Mouse (Mus musculus) heart, embryonic 13.5 days (tissue): ENCODE data around the gene 2010111I01Rik. TPM values are rescaled to one million over a fixed set of nuclear protein-coding genes. Genes with fewer than 3 reads are reported as not detected.

Experiments used
- ATAC-seq: fragments of 200-750 bp; cut with Nextera tagmentation; 2 replicates; pipeline ENCODE4 v1.8.0; 2017; ENCODE audit warnings: moderate TSS enrichment; ENCODE audit not compliant: insufficient number of reproducible peaks, low FRiP score, low TSS enrichment; ENCODE audit errors: extremely low read depth
- H3K27ac ChIP-seq: fragments of 300-500 bp; sonication (generic); replicated peaks from 2 replicates; pipeline ENCODE4 v1.5.1; 2015; ENCODE audit warnings: moderate library complexity, mild to moderate bottlenecking, inconsistent platforms
- H3K27me3 ChIP-seq: fragments of 300-500 bp; sonication (generic); replicated peaks from 2 replicates; pipeline ENCODE4 v1.6.1; 2015; ENCODE audit warnings: mild to moderate bottlenecking, inconsistent platforms
- H3K36me3 ChIP-seq: fragments of 300-500 bp; sonication (generic); 2 replicates; pipeline ENCODE4 v1.6.1; 2015; ENCODE audit warnings: mild to moderate bottlenecking, inconsistent platforms
- H3K4me1 ChIP-seq: fragments of 300-500 bp; sonication (generic); 2 replicates; pipeline ENCODE4 v1.6.1; 2015; ENCODE audit warnings: inconsistent platforms
- H3K4me2 ChIP-seq: fragments of 300-500 bp; sonication (generic); 2 replicates; pipeline ENCODE4 v1.6.1; 2015; ENCODE audit warnings: inconsistent platforms, mild to moderate bottlenecking, moderate library complexity
- H3K4me3 ChIP-seq: fragments of 300-500 bp; sonication (generic); 2 replicates; pipeline ENCODE4 v1.5.1; 2015; ENCODE audit warnings: moderate library complexity, mild to moderate bottlenecking, inconsistent platforms
- H3K9ac ChIP-seq: fragments of 300-500 bp; sonication (generic); 2 replicates; pipeline ENCODE4 v1.6.1; 2015; ENCODE audit warnings: inconsistent platforms, mild to moderate bottlenecking, moderate library complexity
- H3K9me3 ChIP-seq: fragments of 300-500 bp; sonication (generic); 2 replicates; pipeline ENCODE4 v1.6.1; 2016; ENCODE audit warnings: inconsistent platforms
- WGBS: fragments of 180-500 bp; shearing (Covaris S2); methylation state at CpG from one replicate; pipeline ENCODE4 v1.1.7; 2015; ENCODE audit warnings: mixed read lengths; 5-methylcytosine and 5-hydroxymethylcytosine counted together
- polyA plus RNA-seq: library from polyadenylated mRNA; unstranded; fragments of >200 nt; fragmentation: Nextera tagmentation; extraction: Ambion mirVana; gene quantifications from 2 replicates; pipeline ENCODE4 v1.2.1, GENCODE M21; 2015

The 2010111I01Rik gene
- polyA plus RNA-seq, 1 experiment from 2014 or later: 57.7 TPM

DNA sequence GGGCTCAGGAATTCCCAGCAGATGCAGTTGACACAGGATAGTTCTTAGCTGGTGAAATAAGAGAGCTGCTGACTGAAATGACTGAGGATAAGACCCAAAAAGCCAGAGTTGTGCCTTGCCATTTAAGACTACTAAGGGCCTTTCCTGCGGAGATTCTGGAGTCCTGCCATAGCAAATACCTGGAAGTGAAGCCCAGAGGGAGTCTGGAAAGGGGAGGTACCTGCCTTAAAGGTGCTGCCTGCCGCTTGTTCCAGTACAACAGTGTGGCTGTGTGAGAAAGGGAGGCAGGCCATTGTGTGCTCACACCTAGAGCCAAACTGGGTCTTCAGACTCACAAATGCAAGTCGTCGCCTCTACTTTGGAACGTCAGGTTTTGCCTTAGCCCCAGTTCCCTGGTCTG lies 305.5 kb downstream of the 2010111I01Rik start:
- Histone ChIP-seq H3K36me3 (peaks cover 20% of the 10 kb centered on the region; the same call in 1 of the 2 replicates), H3K4me3 (no peak overlapping the region), H3K9me3 (no peaks in the 10 kb centered on the region), H3K4me2 (no peak overlapping the region), H3K27me3 (no peaks in the 10 kb centered on the region), H3K27ac (peak overlapping the region; percentile 37; the same call in 1 of the 2 replicates), H3K4me1 (peaks cover 78% of the 10 kb centered on the region), H3K9ac (no peak overlapping the region)
- no peak for ATAC-seq
- 42% methylated on average over 5 of the region's 5 CpGs for WGBS

DNA sequence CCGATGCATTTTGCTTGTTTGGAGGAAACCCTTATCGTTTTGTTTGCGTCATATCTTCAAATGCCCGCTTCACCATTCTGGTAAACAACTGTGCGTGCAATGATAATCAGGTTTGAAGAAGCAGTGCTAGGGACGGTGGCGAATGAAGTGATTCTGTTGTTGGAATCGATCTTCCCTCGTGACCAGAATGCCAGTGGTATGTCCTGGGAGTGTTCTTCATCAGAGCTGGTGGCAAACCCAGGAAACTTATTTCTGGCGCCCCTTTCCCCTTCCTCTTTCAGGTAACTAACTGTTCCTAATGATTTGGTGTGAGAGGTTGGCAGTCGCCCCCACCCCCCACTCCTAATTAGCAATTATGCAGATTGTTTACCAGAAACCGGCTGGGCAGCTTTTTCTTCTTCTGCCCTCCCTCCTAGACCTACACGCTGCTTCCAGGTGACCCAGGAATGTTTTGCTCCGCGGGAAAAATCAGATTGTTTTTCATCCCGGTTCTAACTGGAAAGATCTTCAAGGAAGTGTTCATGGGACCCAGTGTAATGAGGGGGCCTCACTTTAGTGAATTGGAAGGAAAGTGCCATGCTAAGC lies 307.4 kb downstream of the 2010111I01Rik start:
- peak overlapping the region; percentile 58 for H3K4me3 ChIP-seq
- H3K27me3 ChIP-seq: no peaks in the 10 kb centered on the region
- ATAC-seq: no peak
- peaks cover 15% of the 10 kb centered on the region; the same call in 1 of the 2 replicates for H3K36me3 ChIP-seq
- 12% methylated on average over 16 of the region's 16 CpGs for WGBS
- H3K27ac ChIP-seq: peak overlapping the region; percentile 91
- peak overlapping the region; percentile 79 for H3K9ac ChIP-seq
- H3K9me3 ChIP-seq: no peaks in the 10 kb centered on the region
- H3K4me2 ChIP-seq: peak overlapping the region; percentile 76
- peaks cover 82% of the 10 kb centered on the region for H3K4me1 ChIP-seq

DNA sequence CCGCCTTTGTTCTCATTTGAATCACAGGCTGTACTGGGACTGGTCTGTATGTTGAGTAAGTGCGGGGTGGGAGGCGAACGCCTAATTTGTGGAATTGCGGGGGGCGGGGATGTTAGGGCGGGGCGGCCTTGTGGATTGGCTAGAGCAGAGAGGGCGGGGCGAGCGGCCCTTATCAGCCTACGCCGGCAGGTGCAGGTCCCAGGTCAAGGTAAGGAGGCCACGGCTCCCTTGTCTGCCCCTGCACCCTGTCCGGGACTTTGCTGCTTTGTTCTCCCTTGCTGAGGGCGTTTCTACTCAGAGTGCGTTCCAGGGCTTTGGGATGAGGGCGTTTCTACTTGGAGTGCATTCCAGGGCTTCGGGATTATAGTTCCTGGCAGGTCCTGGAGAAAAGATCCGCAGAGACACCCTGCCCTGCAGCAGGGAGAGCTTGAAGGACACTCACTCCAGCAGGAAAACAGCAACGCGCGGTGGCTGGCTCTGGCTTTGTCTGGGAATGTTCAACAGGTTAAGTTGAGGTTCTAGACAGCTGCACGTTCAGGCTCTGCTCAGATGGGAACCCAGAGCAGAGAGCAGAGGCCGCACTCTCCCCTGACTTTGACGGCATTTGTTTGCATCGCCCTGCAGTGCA lies 308.0 kb downstream of the 2010111I01Rik start:
- H3K9ac ChIP-seq: peak overlapping the region; percentile 79
- WGBS: 2% methylated on average over 27 of the region's 27 CpGs
- H3K4me1 ChIP-seq: peaks cover 83% of the 10 kb centered on the region
- no peaks in the 10 kb centered on the region for H3K27me3 ChIP-seq
- peaks cover 10% of the 10 kb centered on the region; the same call in 1 of the 2 replicates for H3K36me3 ChIP-seq
- peak overlapping the region; percentile 76 for H3K4me2 ChIP-seq
- ATAC-seq: peak; percentile 69
- peak overlapping the region; percentile 91 for H3K27ac ChIP-seq
- no peaks in the 10 kb centered on the region for H3K9me3 ChIP-seq
- H3K4me3 ChIP-seq: peak overlapping the region; percentile 58

DNA sequence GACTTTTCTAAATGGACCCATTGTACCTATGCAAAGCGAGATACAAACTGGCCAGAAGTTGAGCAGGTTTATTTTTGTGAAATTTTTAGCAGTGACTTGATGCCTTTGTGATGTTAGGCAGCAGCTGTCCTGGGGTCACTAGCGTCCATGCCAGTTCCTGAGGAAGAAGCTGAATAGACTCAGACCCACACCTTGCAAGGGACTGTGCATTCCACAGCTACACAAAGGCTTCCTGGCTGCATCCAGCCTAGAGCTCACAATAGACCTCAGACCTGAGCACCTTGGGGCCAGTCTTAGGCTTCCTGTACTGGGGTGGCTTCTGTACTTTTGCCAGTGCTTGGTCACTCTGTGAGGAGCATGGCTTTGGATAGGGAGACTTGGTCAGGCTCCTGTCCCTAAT lies 309.2 kb downstream of the 2010111I01Rik start:
- WGBS: 55% methylated on average over 2 of the region's 2 CpGs
- H3K27ac ChIP-seq: peak overlapping the region; percentile 43; the same call in 1 of the 2 replicates

DNA sequence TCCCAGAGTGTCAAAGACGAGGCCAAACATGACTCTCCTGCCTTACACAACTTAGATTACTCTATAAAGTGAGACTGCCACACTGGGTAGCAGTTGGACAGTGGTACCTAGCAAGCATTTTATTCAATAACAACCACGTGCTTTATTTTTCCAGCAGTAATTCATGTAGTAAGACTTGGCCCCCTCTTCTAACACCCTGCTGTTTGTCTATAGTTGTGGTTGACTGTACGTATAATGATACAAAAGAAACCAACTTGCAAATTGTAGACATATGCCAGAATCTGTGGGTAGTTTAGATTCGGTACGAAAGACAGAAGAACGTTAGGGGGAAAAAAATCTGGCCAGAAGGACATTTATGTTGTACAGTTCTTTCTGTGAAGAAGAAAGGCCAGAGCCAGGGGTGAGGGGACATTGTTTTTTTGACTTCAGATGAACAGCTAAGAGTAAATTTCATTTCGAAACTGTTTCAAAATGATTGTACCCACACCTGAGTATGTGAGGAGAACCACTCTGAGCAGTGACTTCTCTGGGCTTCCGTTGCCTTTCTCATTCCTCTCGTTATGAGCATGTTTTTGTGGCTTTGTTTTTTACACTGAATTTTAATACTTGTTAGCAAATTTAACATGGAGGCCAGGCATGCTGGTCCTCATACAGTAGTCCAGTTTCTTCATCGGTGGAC lies 309.9 kb downstream of the 2010111I01Rik start:
- H3K27ac ChIP-seq: no peak overlapping the region
- WGBS: 81% methylated on average over 10 of the region's 10 CpGs
- no peak for ATAC-seq
- H3K36me3 ChIP-seq: peaks cover 5% of the 10 kb centered on the region; the same call in 1 of the 2 replicates
- peaks cover 89% of the 10 kb centered on the region for H3K4me1 ChIP-seq
- H3K9ac ChIP-seq: no peak overlapping the region
- peak overlapping the region; percentile 53 for H3K4me2 ChIP-seq
- H3K9me3 ChIP-seq: no peaks in the 10 kb centered on the region
- H3K27me3 ChIP-seq: no peaks in the 10 kb centered on the region
- no peak overlapping the region for H3K4me3 ChIP-seq

More for the DNA sequence above, 309.2 kb downstream of the 2010111I01Rik start:
- ATAC-seq: no peak
- Histone ChIP-seq H3K9ac (peak overlapping the region; percentile 17; the same call in 1 of the 2 replicates), H3K9me3 (no peaks in the 10 kb centered on the region), H3K27me3 (no peaks in the 10 kb centered on the region), H3K4me1 (peaks cover 87% of the 10 kb centered on the region), H3K4me2 (peak overlapping the region; percentile 53), H3K4me3 (peak overlapping the region; percentile 32), H3K36me3 (peaks cover 10% of the 10 kb centered on the region; the same call in 1 of the 2 replicates)

DNA sequence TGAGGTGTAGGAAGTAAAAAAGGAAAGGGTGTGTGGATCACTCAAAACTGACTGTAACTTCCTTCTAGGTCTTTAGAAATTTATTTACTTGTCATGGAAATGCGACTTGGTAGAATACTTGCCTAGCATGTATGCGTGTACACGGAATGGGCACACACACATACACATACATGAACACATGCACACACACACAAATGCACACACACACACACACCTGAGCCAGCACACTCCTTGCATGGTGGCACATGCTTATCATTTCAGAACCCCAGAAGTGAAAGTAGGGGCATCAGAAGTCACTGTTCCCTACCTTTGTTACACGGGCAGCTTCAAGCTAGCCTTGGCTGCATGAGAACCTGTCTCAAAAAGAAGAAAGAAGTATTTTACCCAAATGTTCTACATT lies 311.7 kb downstream of the 2010111I01Rik start:
- Histone ChIP-seq H3K4me3 (no peak overlapping the region), H3K27ac (0 out of 2 replicates have a peak overlapping the region, but pooled peaks have one; percentile 36), H3K9me3 (no peaks in the 10 kb centered on the region), H3K4me2 (no peak overlapping the region), H3K4me1 (peaks cover 95% of the 10 kb centered on the region), H3K27me3 (no peaks in the 10 kb centered on the region), H3K36me3 (no peaks in the 10 kb centered on the region), H3K9ac (no peak overlapping the region)
- ATAC-seq: no peak
- 84% methylated on average over 4 of the region's 4 CpGs for WGBS

DNA sequence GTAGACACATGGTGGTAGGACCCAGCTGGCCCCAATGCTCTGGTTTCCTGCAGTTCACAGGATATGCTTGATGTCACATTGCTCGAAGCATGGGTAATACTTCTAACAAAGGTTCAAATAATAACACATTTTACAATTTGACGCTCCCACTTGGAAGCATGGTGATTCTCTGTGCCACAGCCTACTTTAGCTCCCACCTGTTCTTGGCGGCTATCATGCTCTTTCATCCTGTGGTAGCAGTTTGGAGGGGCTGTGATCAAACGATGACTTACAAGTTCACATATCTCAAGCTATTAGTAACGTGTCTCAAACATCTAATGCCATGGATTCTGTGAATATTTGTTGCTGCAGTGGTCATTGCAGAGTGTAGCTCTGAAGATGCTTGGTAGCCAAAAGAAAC lies 312.6 kb downstream of the 2010111I01Rik start:
- Histone ChIP-seq H3K4me3 (no peak overlapping the region), H3K27me3 (no peaks in the 10 kb centered on the region), H3K9me3 (no peaks in the 10 kb centered on the region), H3K4me1 (peaks cover 95% of the 10 kb centered on the region), H3K9ac (peak overlapping the region; percentile 45; the same call in 1 of the 2 replicates), H3K36me3 (peaks cover 8% of the 10 kb centered on the region), H3K4me2 (peak overlapping the region; percentile 57; the same call in 1 of the 2 replicates), H3K27ac (peak overlapping the region; percentile 87)
- 51% methylated on average over 5 of the region's 5 CpGs for WGBS
- ATAC-seq: no peak

- Histone ChIP-seq H3K36me3 (peaks cover 16% of the 10 kb centered on the region), H3K4me2 (peak overlapping the region; percentile 57), H3K4me3 (peak overlapping the region; percentile 0; the same call in 1 of the 2 replicates), H3K9me3 (no peaks in the 10 kb centered on the region), H3K9ac (peak overlapping the region; percentile 68), H3K27ac (peak overlapping the region; percentile 87), H3K27me3 (no peaks in the 10 kb centered on the region), H3K4me1 (peaks cover 94% of the 10 kb centered on the region)
- ATAC-seq: no peak
- 28% methylated on average over 5 of the region's 5 CpGs for WGBS
Observed at GRCm38 (mm10) chr13:63278141-63278631, 313.5 kb downstream of the 2010111I01Rik start.

DNA sequence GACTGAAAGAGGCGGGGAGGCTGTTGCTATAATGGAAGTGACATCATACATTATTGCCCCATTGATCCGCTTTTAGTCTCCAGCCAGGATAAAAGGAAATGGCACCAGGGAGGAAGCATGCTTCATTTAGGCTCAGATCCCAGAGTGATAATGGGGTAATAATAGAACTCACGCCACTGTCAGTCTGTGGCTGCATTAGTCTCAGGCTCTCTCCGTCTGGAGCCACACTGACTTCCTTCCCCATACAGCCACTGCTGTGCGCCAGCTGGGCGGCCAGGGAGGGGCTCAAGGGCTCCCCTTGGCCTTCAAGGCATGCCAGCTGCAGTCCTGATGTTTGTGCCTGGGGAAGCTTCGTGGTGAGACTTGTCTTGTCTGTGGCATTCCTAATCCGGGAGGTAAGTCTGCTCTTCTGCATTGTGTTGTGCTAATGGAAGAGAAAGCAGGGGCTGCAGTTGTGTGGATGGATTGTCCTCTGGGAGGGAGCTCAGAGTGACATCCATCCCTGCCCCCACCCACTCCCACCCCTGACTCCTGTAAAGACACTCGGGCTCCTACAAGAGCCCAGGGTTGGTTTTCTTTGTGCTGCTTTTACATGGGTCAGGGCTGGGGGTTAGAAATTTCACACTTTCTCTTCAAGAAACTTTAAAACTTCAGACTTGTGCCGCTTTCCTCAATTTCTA lies 314.2 kb downstream of the 2010111I01Rik start:
- Histone ChIP-seq H3K27me3 (no peaks in the 10 kb centered on the region), H3K4me1 (peaks cover 90% of the 10 kb centered on the region), H3K4me2 (peak overlapping the region; percentile 57), H3K36me3 (peaks cover 23% of the 10 kb centered on the region), H3K27ac (peak overlapping the region; percentile 87), H3K9ac (peak overlapping the region; percentile 68), H3K9me3 (no peaks in the 10 kb centered on the region), H3K4me3 (peak overlapping the region; percentile 32)
- WGBS: 20% methylated on average over 10 of the region's 10 CpGs
- ATAC-seq: no peak; the same call in 1 of the 2 replicates

DNA sequence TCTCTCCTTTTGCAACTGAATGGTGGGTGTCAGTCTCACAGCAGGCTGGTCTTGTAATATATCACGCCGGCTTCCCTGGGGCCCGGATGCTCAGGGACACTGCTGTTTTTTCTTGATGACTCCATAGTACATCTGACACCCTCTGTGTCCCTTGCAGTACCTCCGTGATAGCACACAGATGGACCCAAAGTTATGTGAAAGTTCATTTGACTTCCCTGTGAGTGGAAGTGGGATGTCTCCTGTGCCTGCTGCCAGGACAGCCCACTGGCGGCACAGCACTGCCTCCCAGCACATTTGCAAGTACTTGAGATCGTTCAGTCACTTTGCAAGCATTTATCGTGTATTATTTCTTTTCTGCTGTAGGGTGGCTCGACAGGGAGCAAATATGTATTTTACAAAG lies 315.1 kb downstream of the 2010111I01Rik start:
- Histone ChIP-seq H3K36me3 (peaks cover 28% of the 10 kb centered on the region), H3K9me3 (no peaks in the 10 kb centered on the region), H3K4me3 (peak overlapping the region; percentile 32), H3K27ac (peak overlapping the region; percentile 87), H3K27me3 (no peaks in the 10 kb centered on the region), H3K9ac (peak overlapping the region; percentile 68), H3K4me1 (peaks cover 82% of the 10 kb centered on the region), H3K4me2 (peak overlapping the region; percentile 57)
- no peak for ATAC-seq
- WGBS: 48% methylated on average over 8 of the region's 8 CpGs
